Mouse (Mus musculus) thymus, postnatal 36 days (tissue): ENCODE measurements around the gene Yif1a.

Experiments
- DNase-seq, 2 experiments: peaks; one replicate each; pipeline ENCODE4 v3.0.0; 2022; ENCODE audit warnings: mixed read lengths in 2 of 2

The Yif1a gene

GRCm38 (mm10) chr19:5060365-5061330 lies 27.7 kb upstream of the Yif1a start:
- no peak for DNase-seq

GRCm38 (mm10) chr19:5062041-5062440 lies 26.3 kb upstream of the Yif1a start:
- DNase-seq: no peak

- DNase-seq: no peak
Observed at GRCm38 (mm10) chr19:5062446-5062845, 25.9 kb upstream of the Yif1a start.

GRCm38 (mm10) chr19:5065104-5065503 lies 23.2 kb upstream of the Yif1a start:
- DNase-seq: no peak

- no peak for DNase-seq
Observed at GRCm38 (mm10) chr19:5067040-5067799, 21.1 kb upstream of the Yif1a start.

- no peak for DNase-seq
Observed at GRCm38 (mm10) chr19:5067867-5068569, 20.3 kb upstream of the Yif1a start, which contains the start of gene Cd248. Gene Cd248, plus strand, starts transcription at chr19:5068078.

GRCm38 (mm10) chr19:5068570-5069234 lies 19.6 kb upstream of the Yif1a start:
- no peak for DNase-seq

- DNase-seq: no peak
Observed at GRCm38 (mm10) chr19:5069486-5069885, 18.9 kb upstream of the Yif1a start.

- DNase-seq: no peak
Observed at GRCm38 (mm10) chr19:5069978-5070377, 18.4 kb upstream of the Yif1a start.

GRCm38 (mm10) chr19:5071077-5071476 lies 17.3 kb upstream of the Yif1a start:
- DNase-seq: no peak

- peak in 1 of 2 experiments; percentile 36 for DNase-seq
Observed at GRCm38 (mm10) chr19:5071545-5072369, 16.6 kb upstream of the Yif1a start.

- DNase-seq: no peak
Observed at GRCm38 (mm10) chr19:5072389-5073019, 15.8 kb upstream of the Yif1a start.

GRCm38 (mm10) chr19:5073028-5073427 lies 15.3 kb upstream of the Yif1a start:
- peak in 1 of 2 experiments; percentile 37 for DNase-seq

- no peak for DNase-seq
Observed at GRCm38 (mm10) chr19:5073518-5073917, 14.8 kb upstream of the Yif1a start.

GRCm38 (mm10) chr19:5079279-5079678 lies 9.1 kb upstream of the Yif1a start:
- no peak for DNase-seq

GRCm38 (mm10) chr19:5082005-5082404 lies 6.3 kb upstream of the Yif1a start:
- no peak for DNase-seq

GRCm38 (mm10) chr19:5082596-5082995 lies 5.7 kb upstream of the Yif1a start:
- DNase-seq: no peak

GRCm38 (mm10) chr19:5083961-5084833 lies 4.1 kb upstream of the Yif1a start:
- no peak for DNase-seq

- DNase-seq: no peak
Observed at GRCm38 (mm10) chr19:5084834-5085144, 3.5 kb upstream of the Yif1a start.
